Mouse (Mus musculus) urinary bladder, postnatal 25 days (tissue): Measurements from ENCODE around the gene Mrpl54.
A peak's percentile ranks its signal among the peaks of the same experiment; 100 is the strongest.

Experiments
- DNase-seq: peaks from one replicate; pipeline ENCODE4 v3.0.0; 2022; ENCODE audit warnings: low spot score

Gene Mrpl54

GRCm38 (mm10) chr10:81261025-81261424, 5.7 kb downstream of the Mrpl54 start:
- DNase-seq: no peak

GRCm38 (mm10) chr10:81259225-81259884, 7.4 kb downstream of the Mrpl54 start:
- no peak for DNase-seq

GRCm38 (mm10) chr10:81257158-81258039, 9.3 kb downstream of the Mrpl54 start:
- DNase-seq: no peak

GRCm38 (mm10) chr10:81254886-81255285, 11.8 kb downstream of the Mrpl54 start:
- DNase-seq: no peak

- no peak for DNase-seq
These were observed 14.0 kb downstream of the Mrpl54 start, which contains the start of gene Matk for GRCm38 (mm10) chr10:81252424-81253419. TSS of gene Matk (plus strand) at chr10:81252935.

- DNase-seq: no peak
These were observed 17.3 kb downstream of the Mrpl54 start for GRCm38 (mm10) chr10:81249442-81249841.

- DNase-seq: no peak
These were observed 18.9 kb downstream of the Mrpl54 start for GRCm38 (mm10) chr10:81247804-81248203.

GRCm38 (mm10) chr10:81245166-81245565, 21.6 kb downstream of the Mrpl54 start:
- no peak for DNase-seq

- peak; percentile 87 for DNase-seq
These were observed 22.1 kb downstream of the Mrpl54 start for GRCm38 (mm10) chr10:81244595-81244994.

- no peak for DNase-seq
These were observed 22.6 kb downstream of the Mrpl54 start for GRCm38 (mm10) chr10:81244146-81244545.

GRCm38 (mm10) chr10:81242021-81242420, 24.7 kb downstream of the Mrpl54 start:
- DNase-seq: no peak

- DNase-seq: peak; percentile 54
These were observed 25.9 kb downstream of the Mrpl54 start for GRCm38 (mm10) chr10:81240876-81241275.

- no peak for DNase-seq
These were observed 28.1 kb downstream of the Mrpl54 start for GRCm38 (mm10) chr10:81238618-81239017.

GRCm38 (mm10) chr10:81236471-81237268, 30.1 kb downstream of the Mrpl54 start:
- no peak for DNase-seq

GRCm38 (mm10) chr10:81234206-81234605, 32.5 kb downstream of the Mrpl54 start:
- DNase-seq: no peak

- no peak for DNase-seq
These were observed 33.5 kb downstream of the Mrpl54 start for GRCm38 (mm10) chr10:81233226-81233585.

- DNase-seq: peak; percentile 96
These were observed 34.0 kb downstream of the Mrpl54 start, which contains the start of gene Zfr2 for GRCm38 (mm10) chr10:81232580-81233225. TSS of gene Zfr2 (plus strand) at chr10:81233155.

GRCm38 (mm10) chr10:81231436-81231835, 35.3 kb downstream of the Mrpl54 start:
- DNase-seq: no peak

- no peak for DNase-seq
These were observed 36.0 kb downstream of the Mrpl54 start, which contains the start of gene Atcay for GRCm38 (mm10) chr10:81230438-81231332. TSS of gene Atcay (minus strand) at chr10:81230833.
